Mouse (Mus musculus) adipocyte (in vitro differentiated cells): Measurements from ENCODE around the gene Pcdh15.
A peak's percentile ranks its signal among the peaks of the same experiment; 100 is the strongest.

Experiments used
- DNase-seq: peaks from one replicate; pipeline ENCODE4 v3.0.0-alpha.2; 2016; ENCODE audit warnings: low spot score

Pcdh15 gene

GRCm38 (mm10) chr10:74569603-74570002 is 1470.5 kb downstream of the Pcdh15 start:
- no peak for DNase-seq

DNA sequence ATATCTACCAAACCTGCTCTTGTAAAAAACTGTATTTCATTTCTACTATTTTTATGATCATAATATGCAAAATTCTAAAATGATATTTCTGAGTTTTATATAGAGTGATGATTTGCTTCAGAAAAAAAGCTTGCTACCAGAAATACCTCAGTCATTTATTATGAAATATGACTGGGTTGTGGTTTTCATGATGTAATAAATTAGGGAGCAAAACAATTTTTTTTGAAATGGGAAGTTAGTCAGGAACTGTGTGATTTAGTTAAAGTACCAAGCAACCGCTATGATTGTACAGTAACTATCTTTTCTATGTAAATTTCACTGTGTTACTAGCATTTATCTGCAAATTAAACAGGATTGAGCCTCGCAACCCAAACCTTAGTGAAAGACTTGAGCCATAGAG is 1480.8 kb downstream of the Pcdh15 start:
- no peak for DNase-seq

- DNase-seq = no peak
Observed at GRCm38 (mm10) chr10:74591799-74592198, 1492.7 kb downstream of the Pcdh15 start.

DNA sequence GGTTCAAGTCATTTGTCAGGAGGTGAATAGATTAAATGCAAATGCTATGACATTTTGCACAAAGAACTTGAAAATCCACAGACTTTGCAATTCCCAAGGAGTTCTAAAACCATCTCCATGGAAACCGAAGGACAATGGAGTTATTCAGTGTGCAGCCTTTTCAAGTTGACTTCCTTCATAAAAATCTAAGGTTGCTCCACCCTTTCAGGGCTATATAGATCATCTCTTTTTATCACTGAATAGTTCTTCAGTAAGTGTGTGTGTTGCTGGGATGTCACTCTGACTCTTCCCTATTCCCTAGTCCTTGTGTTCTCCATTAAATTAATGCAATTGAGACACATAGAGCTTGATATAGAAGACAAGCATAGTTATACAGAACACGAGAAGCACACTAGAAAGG is 1508.5 kb downstream of the Pcdh15 start:
- DNase-seq = no peak

GRCm38 (mm10) chr10:74621837-74622236 is 1522.7 kb downstream of the Pcdh15 start:
- DNase-seq = peak; percentile 58

DNA sequence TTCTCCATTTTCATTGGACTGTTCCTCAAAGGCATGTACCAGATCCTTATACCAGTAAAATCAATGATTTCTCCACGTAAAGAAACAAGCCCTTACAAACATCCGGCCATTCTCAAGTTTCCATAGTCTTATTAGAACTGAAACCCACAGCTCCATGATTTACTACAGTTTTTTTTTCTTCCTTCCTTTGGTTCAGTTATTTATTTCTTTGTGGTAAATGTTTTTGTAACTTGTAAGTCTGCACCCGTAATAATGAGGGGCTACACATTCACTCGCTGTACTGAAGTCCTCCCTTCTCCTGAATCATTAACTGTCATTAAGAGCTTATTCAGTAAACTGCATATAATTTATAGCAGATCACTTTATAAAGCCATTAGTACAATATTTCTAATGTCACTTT is 1526.6 kb downstream of the Pcdh15 start:
- DNase-seq = no peak

DNA sequence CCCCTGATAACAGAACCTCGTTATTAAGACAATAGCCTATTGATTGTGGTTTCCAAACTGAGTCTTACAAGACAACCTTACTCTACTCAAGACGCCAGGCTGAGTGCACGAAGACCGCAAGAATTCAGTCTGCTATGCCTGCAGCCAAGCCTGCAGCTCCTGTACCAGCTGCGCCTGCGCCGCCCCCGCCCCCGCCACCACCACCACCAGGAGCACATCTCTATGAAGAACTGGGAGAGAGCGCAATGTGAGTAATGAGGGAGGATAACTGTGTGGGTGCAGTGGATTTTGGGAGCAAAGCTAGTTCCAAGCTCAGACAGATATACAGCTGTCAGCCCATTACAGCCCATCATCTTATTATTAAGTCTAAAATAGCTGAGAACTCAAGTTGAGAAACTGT is 1527.5 kb downstream of the Pcdh15 start:
- no peak for DNase-seq

DNA sequence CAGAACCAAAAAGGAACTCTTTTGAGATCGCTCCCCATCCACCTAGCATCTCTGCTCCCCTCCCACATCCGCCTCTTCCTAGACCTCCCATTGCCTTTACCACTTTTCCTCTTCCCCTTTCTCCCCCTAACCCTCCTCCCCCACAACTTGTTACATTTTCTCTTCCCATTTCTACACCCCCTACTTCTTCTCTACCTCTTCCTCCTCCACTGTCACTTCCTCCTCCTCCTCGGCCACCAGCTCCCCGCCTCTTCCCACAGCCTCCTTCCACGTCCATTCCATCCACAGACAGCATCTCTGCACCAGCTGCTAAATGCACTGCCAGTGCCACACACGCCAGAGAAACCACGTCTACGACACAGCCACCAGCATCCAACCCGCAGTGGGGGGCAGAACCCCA is 1532.2 kb downstream of the Pcdh15 start:
- DNase-seq = no peak

DNA sequence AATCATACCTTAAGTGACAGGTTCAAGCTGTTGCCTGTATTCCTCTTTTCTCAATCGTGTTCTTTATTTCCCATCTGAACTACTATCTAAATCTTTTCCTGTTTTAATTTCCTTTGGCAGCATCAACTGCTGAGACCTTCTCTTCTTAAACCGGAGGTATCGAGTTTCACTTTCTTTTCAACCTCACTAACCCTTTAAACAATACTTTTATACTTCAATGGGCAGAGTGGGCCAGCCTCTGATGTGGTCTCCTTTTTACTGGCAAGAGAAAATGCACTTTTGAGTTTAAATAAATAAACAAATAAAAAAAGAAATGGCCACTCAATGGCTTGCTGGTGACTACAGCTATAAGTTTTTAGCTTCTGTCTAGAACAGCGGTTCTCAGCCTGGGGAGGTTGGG is 1537.9 kb downstream of the Pcdh15 start:
- no peak for DNase-seq

DNA sequence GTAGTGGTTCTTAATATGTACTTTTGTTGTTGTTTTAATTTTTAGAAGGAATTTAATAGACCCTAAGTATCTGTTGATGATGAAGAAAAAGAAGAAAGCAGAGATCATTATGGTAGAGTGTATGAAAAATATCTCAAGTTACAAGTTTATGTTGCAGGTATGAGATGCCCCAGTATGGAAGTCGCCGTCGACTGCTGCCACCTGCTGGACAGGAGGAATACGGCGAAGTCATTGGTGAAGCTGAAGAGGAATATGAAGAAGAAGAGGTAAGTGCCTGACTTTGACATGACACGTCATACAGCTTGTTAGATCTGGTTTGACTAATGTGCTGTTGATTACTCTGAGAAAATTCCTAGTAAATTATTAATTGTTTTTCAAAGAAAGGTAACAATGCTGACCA is 1543.0 kb downstream of the Pcdh15 start:
- no peak for DNase-seq

DNA sequence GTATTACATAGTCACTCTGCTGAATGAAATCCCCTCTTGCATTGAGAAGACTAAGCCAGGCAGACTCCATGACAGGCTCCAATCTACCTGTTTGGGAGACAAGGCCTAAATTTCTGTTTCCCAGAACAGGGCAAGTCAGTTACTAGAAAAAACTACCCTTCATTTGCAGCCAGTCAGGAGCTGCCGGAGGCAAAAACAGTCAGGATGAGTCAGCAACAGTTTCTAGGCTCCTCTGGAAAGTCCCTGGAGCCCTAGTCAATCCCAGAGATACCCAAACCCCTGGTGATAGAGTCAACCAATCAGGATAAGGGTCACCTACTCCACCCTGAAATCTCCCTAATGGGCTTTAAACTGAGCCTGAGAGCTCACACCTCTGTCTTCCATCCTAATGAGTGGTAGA is 1564.0 kb downstream of the Pcdh15 start:
- DNase-seq = no peak

GRCm38 (mm10) chr10:74680016-74680491 is 1580.9 kb downstream of the Pcdh15 start:
- peak; percentile 24 for DNase-seq

DNA sequence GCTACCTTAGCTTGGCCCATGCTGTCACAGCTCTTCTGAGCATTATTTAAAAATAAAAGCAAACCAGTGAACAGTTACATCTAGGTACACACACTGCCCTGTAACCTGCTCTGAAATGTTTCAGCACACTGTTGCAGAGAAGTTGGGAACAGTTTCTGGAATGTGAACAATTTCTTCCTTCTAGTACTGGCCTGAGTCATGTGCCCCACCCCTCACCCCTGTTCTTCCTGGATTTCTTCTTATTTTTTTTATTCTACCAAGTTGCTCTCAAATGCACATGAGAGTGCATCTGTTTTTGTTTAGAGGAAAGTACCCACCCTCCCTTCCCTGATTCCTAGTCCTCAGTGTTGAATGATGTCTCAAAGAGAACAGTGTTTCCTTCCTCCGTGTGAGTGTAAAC is 1581.4 kb downstream of the Pcdh15 start:
- peak; percentile 21 for DNase-seq
